Mouse (Mus musculus) common myeloid progenitor, adult 5-6 weeks (primary cell): ENCODE results near the gene Birc5. TPM values are rescaled to one million over a fixed set of nuclear protein-coding genes. Genes with fewer than 3 reads are reported as not detected.
A peak's percentile ranks its signal among the peaks of the same experiment; 100 is the strongest.
"Not testable (repeated sequence)": the region's sequence is repeated elsewhere in the genome, so short reads cannot be mapped to it uniquely, and the experiment has no call there.

Experiments
- ATAC-seq: replicated peaks from 2 replicates; pipeline ENCODE4 v1.8.0; 2016; ENCODE audit warnings: low read depth, mild to moderate bottlenecking, moderate TSS enrichment, inconsistent platforms; ENCODE audit not compliant: poor library complexity, severe bottlenecking
- total RNA-seq: library from RNA; stranded (forward); fragments of 200-1000, 187-1606 nt; gene quantifications from 2 replicates; pipeline ENCODE4 v1.2.3, GENCODE M21; 2017

The Birc5 gene
- total RNA-seq, 1 experiment from 2014 or later: 192 TPM

DNA sequence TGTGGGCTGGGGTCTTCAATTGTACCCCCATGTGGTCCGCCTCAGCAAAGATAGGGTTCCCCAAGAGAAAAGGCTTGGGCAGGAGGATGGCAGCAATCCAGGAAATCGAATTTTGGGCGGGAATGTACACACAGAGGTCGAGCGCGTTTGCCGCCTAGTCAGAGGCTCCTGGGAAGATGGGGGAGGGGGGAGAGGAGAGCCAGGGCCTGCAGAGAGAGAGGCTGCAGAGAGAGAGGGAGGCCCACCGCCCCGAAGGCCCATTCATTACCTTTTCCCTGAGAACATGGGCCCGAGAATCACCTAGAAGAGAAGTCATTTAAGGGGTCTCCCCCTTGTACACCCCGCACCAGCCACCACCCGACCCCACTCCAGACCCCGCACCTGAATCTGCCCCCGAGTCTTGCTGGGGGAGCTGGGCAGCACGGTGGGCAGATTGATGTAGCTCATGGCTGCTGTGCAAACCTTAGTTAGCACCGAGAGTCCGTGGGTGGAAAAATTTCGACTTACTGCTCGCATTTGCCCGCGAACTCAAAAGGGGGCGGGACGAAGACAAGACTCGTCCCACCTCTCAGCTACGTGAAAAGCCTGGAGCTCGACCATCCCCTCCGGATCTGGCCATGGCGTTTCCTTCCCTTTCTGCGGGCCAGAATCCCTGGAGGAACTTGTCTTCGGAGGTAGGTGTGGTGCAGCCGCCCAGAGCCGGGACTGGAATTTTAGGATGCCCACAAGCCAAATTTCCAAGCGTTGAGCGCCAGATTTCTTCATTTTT is 23.5 kb upstream of the Birc5 start, which contains the start of the genes Afmid and Tk1:
TSS of gene Afmid (plus strand) at position 592 of the 769 bp plus-strand sequence.
TSS of gene Tk1 (minus strand) at position 760 of the 769 bp plus-strand sequence.
- peak; percentile 36 for ATAC-seq

DNA sequence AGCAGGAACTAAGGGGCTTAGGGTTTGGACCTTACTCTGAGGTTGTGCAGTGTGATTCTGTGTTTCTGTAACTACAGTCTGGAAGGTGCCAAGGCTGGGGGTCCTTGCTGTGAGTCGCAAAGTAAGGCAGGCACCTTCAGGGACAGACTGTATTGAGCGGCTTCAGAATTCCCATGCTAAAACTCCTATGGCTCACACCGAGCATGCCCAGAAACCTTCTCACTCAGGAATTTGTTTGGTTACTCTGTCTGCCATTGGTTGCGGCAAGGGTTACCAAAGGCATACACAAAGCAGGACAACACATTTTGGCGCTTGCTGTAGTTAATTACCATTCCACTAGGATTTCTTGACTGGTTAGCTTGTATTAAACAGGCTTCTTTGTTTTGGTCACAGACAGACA is 22.9 kb upstream of the Birc5 start:
- ATAC-seq: no peak

DNA sequence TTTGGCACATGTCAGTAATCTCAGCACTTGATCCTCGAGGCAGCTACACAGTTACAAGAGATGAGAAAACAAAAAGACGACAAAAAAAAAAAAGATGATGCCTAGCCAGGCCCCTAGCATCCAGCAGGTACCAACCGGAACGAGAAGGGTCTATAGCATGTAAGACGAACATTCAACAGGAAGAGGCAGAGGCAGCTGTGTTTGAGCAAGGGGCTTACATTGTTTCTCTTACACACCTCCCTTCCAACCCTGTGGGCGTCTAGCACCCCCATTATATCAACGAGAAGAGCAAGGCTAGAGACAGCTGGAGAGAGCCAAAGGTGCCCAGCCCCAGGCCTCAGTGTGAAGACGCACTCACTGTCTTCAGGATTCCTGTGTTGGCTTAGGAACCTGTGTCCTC is 22.1 kb upstream of the Birc5 start:
- ATAC-seq: no peak

DNA sequence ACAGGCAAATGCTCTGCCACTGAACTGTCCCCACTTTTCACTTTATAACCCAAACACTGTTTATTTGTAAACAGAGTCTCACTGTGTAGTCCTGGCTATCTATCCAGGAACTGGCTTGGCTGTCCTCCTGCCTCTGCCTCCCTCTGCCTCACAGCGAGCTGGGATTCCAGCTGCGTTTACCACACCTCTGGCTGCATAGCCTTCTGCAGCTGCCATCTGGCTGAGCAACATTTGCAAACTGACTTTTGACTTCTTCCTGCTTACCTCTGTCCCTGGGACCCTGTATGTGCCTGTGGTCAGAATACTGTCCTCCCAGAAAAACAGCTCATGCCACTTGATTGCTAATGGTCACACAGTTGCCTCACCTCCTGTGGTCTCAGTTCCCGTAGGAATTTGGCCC is 21.7 kb upstream of the Birc5 start:
- no peak for ATAC-seq

DNA sequence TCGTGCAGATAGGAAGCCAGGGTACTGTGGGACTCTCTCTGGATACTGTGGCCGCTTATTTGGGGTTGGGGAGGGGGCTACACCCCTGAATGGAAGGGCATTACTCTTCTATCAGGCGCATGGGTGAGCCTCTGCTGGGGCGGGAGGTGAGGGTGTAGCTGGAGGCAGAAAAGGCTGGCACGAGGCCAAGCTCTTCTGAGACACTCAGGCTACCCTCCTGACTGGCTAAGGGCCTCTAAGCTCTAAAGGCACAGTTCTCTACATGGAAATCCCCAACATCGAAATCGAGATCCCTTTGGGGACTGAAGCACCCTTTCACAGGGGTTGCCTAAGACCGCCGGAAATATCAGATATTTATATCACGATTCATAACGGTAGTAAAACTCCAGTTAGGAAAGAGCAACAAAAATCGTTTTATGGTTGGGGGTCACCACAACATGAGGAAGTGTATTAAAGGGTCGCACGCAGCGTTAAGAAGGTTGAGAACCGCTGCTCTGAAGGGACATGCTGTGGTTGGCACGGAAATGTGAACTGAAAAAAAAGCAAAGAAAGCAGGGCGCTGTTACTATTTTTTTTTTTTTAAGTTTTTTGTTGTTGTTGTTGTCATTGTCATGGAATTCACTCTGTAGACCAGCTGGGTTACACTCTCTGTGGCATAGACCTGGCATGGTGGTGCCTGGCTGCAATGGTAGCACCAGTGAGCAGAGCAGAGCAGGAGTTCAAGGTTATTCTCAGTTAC is 20.7 kb upstream of the Birc5 start:
- no peak for ATAC-seq

DNA sequence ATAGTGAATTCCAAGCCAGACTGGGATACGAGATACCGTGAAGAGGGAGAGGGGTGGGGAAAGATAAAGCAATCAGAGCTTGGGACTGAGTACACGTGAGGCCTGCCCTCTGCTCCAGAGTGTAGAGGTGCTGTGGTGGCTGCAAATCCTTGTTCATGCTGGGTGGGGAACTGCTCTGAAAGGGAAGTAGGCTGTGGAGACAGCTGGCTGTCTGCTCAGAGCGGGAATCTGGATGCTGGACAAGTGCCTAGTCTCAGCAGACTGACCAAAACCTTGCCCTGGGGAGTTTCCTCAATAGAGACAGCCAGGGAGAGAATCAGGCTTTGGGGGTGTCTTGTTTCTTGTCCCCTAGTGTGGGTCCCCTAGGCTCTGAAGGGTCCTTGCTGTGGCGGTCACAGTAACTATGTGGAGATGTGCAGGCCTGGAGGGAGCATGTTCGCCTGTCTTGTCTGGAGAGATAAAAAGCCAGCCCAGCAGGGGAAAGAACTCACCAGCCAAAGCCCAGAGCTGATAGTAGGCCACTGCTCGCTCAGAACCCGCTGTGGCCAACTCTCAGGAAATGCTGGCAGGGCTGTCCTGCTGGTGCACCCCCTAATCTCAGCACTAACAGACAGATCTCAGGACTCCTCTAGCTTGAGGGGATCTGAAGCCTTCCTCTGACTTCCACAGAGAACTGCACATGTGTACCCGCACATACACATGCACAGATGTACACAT is 20.0 kb upstream of the Birc5 start:
- ATAC-seq: peak; percentile 33

DNA sequence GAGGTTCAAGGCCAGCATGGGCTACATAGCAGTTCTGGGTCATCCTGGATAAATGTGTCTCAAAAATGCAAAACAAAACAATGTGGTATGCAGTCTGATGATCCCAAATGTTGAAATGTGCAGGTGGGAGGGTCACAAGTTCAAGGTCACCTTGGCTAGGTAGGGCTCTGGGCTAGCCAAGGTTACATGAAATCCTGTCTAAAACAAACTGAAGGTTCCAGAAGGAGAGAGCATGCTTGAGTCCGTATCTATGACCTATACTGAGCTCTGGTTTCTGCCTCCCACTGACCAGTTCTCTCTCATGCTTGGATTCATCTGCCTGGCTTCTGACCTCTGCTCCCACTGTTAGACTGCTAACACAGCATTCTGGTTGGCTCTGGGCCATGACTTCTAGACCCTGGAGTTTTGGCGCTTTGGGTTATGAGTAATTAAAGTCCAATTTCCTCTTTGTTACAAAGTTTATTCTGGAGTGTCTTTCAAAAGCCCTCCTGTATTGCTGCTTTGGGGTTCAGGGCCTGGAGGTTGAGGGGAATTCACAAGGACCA is 19.3 kb upstream of the Birc5 start:
- ATAC-seq: no peak

DNA sequence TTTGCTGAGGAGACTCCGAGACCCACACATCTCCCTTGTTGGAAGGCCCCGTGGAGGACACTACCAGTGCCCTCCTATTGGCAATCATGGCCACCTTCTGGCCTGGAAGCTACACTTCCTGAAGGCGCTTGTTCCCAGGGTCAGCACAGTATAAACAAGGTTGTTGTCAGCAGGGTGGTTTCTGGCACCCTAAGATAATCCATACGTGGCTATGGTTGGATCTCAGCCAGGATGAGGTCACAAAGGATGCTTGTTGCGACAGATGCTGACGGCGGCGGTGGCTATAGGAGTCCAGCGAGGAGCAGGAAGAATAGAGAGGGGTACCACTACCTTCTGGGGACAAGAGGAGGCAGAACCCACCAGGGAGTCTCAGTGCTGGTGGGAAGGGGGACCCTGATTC is 18.6 kb upstream of the Birc5 start:
- no peak for ATAC-seq

DNA sequence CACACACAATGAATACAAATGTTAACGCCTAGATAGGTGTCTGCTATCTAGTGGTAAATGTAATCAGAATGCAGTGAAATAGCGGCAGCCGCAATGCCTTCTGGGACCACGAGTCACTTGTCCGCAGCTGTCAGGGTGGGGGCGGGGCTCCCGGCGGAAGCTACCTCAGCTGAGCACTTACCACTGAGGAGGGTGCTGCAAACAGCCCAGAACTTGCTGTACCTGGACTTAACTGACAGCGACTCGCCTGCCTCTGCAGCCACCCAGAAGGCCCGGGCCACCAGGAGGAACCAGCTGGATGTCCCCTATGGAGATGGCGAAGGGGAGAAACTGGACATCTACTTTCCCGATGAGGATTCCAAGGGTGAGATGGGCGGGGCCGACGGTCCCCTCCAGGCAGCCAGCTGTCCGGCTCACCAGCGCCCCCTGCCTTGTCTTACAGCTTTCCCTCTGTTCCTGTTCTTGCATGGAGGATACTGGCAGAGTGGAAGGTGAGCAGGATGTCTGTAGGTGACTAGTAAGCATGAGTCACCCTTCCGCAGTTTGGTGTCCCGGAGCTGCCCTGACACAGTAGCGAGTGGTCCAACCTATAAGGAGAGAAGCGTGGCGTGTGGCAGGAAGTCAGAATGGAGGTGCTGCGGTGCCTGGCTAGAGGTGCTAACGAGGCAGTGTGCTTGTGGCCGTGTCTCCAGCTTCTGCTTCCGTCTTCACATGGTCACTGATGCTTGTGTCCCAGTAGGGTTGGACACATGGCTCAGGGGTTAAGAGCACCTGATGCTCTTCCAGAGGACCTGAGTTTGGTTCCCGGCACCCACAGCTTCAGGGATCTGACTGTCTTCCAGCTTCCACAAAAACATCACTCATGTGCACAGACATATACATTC is 16.7 kb upstream of the Birc5 start:
- peak; percentile 64 for ATAC-seq

DNA sequence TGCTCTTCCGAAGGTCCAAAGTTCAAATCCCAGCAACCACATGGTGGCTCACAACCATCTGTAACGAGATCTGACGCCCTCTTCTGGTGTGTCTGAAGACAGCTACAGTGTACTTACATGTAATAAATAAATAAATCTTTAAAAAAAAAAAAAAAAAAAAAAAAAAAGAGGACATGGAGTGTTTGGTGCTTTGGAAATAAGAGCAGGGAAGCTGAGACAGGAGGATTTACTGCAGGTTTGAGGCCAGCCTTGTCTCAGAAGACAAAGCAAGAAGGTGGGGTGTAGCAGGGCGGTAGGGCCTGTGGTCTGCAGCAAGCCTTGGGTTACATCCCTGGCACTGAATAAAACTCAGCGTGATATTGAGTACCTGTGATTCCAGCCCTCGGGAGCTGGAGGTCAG is 15.5 kb upstream of the Birc5 start:
- not testable (repeated sequence) for ATAC-seq

DNA sequence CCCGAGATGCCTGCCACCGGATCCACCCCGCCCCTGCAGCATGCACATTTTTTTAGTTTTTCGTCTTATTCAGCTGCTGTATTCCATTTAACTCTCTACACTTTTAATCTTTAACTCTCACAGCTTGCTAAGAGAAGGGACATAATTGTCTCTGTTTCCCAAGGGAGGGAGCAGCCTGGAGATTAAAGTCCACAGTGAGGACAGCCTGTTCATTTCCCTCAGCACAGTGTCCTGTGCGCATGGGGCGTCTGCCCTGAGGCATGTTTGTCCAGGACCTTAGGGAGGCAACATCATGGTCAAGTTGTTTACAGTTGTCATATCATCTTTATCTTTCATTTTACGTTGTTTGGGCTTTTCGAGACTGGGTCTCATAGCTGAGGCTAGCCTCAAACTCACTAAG is 15.0 kb upstream of the Birc5 start:
- ATAC-seq: no peak

DNA sequence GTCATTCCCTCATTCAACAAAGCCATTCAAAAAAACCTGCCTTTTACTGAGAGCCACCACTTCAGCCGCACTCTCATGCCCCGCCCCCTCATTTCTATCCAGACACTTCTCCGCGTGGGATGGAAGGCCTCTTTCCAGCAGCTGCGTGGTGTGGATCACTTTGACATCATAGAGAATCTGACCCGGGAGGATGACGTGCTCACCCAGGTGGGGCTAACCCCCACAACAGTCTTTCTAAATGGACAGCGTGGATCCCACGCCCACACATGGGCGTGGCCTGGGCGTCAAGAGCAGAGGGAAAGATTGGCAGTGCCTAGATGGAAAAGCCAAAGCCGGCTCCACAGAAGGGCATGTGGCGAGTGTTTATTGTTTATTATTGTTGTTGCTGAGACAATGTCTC is 12.7 kb upstream of the Birc5 start:
- ATAC-seq: no peak

DNA sequence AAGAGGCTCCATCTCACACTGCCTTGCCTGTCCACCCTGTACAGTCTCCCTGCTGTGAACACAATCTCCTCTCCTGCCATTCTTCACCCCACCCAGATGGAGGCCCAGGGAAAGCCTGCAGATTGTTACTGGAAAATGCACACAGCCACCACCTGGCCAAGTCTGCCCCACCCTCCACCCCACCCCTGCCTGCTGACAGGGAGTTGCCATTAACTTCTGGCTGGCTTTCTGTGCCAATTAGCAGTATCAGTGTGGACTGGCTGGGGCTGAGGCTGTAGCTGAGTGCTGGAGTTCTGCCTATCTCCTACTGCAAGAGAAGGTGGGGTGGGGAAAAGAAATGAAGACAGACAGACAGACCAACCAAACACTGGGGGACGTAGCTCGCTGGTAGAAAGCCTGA is 10.5 kb upstream of the Birc5 start:
- peak; percentile 61 for ATAC-seq

DNA sequence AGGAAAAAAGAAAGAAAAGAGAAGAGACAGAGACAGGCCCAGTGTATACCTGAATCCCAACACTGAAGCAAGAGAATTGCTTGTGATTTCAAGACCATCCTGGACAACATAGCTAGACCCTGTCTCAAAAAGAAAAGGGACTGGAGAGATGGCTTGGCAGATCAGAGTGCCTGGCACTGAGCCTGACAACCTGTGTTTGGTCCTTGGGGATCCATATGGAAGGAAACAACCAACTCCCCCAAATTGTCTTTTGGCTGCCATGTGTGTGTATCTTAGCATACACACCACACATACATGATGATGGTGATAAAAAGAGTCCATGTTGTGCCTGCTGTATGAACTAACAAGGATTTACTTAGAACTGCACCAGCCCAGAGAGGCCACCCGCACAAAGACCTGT is 10.0 kb upstream of the Birc5 start:
- no peak for ATAC-seq

DNA sequence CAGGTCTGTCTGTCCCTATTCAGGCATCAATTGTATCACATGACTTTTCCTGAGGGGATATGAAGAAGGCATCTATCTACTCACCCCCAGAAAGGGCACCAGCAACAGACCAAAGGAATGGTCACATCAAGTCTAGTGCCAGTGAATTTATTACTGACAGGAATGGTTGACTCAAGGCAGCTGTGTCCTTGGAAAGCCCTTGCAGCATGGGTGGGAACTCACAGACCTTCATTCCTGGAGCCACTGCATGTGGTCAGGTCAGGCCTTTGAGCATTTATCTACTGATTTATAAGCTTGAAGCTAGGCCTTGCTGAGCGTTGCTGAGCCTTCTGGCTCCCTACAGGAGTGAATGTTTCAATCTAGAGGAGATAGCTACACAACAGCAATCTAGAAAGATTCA is 8.1 kb upstream of the Birc5 start:
- no peak for ATAC-seq

DNA sequence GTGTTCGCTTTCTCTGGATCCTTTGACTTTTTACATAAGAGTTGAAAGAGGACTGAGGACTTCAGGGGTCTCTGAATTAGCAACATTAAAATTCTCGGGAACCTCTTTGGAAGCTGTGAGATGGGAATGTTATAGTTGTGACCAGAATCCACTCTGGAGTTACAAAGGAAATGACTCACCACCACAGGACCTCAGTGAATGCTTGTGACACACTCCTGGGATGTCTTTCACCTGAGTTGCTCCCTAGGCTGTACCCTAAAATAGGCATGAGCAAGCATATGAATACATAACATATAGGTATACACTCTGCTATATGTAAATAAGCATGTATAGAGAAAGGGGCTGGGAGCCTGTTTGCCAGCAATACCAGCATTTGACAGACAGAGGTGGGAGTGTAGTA is 5.6 kb upstream of the Birc5 start:
- ATAC-seq: no peak

DNA sequence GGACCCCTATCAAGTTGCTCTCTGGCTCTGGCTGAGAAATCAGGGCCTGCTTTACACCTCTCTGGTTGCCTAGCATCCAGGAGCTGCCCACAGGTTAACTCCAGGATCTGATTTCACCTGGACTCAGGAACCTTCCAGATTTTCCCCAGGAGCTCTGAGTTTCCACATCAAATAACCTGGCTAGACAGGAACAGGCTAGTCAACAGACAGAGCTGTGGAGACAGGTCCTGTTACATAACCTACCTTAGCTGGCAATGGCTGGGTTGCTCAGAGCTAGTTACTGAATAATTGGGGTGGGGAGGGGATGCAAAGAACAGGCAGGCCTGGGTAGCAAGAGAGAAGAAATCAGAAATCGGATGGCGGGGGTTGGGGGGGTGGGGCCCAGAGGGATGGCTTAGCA is 4.1 kb upstream of the Birc5 start:
- ATAC-seq: no peak

DNA sequence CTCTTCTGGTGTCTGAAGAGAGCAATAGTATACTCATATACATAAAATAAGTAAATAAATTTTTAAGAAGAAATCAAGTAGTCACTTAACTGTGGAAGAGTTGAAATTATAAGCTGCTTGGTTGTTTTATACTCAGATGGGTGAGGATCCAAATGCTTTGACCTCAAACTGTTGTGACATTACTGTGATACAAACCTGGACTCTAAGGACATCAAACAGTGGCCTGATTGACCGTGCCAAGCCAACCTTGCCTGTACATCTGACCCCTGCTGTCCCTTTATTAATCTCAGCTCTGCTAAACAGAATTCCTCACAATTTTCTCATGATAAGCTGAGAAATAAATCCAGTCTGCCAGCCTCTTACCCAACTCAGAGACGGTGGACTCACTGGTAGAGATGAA is 3.4 kb upstream of the Birc5 start:
- ATAC-seq: no peak

DNA sequence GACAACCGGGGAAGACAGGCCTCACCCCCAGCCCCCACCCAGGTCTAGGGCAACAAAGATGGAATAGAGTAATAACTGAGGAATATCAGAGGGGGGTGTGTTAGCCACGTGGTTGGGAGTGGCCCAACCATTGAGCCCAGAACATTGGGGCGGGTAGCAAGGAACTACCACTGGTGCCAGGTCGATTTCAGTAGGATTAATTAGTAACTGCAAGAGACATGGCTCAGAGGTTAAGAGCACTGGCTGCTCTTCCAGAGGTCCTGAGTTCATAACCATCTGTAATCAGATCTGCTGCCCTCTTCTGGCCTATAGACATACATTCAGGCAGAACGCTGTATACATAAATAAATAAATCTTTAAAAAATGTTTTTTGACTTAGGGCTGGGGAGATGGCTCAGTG is 2.4 kb upstream of the Birc5 start:
- no peak for ATAC-seq
